Mouse (Mus musculus) T-helper 2 cell (primary cell): ENCODE data around the gene Agfg2.

Experiments
- in situ Hi-C: fragments of 300-600 bp; cut with MboI, MseI; formaldehyde crosslinking; loops from one replicate; pipeline ENCODE4 v1.15.1; 2025; ENCODE audit warnings: high pct_unique_total_duplicates

The Agfg2 gene

DNA sequence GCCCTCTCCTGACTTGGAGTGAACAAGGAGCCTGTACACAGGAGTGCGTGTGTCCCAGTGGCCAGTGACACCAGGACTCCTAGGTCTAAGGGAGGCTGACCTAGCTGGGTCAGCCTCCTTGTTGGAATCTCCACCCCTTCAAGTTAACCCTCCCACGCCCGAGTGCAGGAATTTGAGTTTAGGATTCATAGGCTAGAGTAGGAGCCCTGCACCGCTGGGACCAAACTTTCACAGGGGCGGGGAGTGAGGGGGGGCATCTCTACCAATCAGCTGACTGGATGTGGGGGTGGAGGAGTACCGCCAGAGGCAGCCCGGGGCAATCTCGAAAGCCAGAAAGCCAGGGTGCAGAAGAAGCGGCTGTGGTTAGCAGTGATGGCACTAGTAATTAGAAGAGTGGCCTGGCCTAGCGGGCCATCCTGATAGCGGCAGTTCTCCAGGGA, 38.9 kb downstream of the Agfg2 start, which contains the start of gene Irs3:
Irs3 (minus strand) TSS at position 63 of the 440 bp plus-strand sequence.
- in situ Hi-C loops = no loop called here

DNA sequence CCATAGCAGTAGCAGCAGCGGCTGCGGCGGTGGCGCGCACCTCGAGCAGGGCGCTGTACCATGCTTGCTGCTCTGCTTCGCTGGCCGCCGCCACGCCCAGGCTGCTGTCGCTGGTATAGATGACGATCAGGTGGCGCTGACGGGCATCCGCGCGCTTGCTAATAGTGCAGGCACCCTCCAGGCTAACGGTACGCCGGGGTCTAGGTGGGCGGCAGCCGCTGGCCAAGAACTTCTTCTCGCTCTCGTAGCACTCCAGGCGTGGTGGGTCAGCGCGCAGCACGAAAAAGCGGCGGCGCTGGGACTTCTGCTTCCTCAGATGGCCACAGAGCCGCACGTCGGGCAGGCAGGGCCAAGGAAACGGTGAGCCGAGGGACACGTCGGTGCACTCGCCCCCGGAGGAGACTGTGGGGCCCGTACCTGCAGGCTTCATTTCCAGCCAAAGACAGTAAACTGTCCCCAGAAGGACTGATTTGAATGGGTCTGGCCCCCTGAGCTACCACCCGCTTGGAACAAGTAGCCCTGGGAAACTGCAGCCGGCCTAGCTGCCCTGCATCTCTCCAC, 39.4 kb downstream of the Agfg2 start:
- in situ Hi-C loops = no loop called here

DNA sequence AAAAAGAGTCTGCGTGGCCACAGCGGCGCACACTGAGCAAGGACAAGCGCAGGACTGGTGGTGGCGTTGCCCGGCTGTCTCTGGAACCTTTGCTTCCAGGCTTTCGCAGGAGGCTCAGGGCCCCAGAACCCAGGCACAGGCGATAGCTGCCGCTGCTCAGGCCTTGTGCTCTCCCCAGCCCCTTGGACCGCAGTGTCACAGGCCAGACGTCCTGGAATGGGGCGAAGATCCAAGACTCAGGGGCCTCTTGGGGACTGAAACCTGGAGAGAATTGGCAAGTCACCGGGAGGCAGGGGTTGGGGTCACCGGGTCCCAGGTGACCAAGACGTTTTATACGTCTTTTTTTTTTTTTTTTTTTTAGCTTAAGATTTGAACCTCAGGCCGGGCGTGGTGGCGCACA, 40.0 kb downstream of the Agfg2 start:
- in situ Hi-C loops = loop anchor here (5.0 kb wide), 1 partner anchor 42 kb away; the partner anchor contains the start of gene Mospd3

DNA sequence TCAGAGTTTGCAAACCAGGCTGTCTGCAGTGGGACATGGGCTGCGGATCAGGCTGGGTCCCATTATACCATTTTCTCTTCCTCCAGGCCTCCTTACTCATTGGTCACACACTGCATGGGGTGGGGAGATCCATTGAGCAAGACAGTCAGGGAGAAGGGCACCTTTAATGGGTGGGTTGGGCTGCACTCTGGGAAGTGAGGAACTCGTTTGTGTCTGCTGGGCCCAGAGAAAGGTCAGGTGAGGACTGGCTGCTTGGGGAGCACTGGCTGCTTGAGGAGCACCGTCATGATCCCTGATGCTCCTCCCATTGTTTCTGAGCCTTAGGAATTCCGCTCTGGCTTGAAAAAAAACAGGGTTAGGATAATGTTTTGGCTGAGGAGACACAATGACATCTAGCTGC, 41.6 kb downstream of the Agfg2 start:
- in situ Hi-C loops = loop anchor here (5.0 kb wide), 1 partner anchor 41 kb away; the partner anchor contains the start of gene Mospd3

DNA sequence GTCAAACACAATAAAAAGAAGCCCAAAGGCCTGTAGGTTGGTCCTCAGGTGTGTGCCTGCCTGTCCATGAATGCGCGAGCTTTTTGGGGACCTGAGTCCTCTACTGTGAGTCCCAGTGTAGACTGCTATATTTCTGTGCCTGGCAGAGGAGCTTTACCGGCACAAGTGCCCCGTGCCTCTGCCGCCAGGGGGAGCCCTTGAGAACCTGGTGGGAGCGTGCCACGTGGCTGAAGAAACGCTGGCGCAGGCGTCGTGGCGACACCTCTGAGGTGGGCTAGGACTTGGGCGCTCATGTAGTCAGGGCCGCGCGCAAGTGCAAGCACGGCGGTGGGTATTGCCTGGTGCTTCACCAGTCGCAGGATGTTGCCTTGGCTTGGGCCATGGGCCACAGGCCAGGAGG, 43.5 kb downstream of the Agfg2 start, which contains the start of gene Sap25:
Sap25 (plus strand) TSS at position 281 of the 400 bp plus-strand sequence.
- in situ Hi-C loops = loop anchor here (5.0 kb wide), 1 partner anchor 39 kb away; the partner anchor contains the start of gene Mospd3

DNA sequence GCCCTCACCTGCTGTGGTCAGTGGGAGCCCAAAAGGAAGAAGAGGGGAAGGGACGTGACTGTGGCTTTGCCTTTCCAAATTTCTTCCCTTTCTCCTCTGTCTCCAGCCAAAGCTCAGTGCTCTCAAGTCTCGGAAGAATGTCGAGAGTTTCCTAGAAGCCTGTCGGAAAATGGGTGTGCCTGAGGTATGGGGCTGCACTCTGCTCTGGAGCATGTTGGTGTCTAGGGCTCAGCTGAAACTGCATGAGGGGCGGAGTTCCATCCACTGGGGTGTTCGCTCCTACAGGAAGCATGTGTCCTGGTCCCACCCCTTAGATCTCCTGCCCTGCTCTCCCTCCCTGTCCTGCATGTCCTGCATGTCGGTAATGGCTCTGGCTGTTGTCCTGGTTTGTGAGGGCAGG, 45.1 kb downstream of the Agfg2 start:
- in situ Hi-C loops = no loop called here

DNA sequence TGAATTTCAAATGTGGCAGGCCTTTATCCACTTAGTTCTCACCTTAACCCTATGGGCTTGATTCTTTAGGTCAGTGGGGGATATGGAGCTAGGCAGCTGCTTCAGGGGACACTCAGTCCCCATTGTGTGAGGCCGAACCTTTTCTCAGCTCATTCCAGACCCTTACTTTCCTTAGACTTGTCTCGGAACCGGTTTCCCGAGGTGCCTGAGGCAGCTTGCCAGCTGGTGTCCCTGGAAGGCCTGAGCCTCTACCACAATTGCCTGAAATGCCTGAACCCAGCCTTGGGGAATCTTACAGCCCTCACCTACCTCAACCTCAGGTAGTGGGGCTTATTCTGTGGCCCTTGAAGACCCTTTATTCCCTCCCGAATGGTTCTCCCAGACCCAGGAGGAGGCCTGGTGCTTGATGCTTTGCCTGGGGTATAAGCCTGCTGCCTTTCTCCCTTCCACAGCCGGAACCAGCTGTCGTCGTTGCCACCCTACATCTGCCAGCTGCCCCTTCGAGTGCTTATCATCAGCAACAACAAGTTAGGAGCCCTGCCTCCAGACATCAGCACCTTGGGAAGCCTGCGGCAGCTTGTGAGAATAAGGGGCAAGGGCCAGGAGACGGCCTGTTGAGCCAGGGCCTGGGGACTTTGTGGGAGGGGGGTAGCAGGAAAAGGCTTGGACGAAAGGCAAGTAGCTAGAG, 51.0 kb downstream of the Agfg2 start:
- in situ Hi-C loops = no loop called here

DNA sequence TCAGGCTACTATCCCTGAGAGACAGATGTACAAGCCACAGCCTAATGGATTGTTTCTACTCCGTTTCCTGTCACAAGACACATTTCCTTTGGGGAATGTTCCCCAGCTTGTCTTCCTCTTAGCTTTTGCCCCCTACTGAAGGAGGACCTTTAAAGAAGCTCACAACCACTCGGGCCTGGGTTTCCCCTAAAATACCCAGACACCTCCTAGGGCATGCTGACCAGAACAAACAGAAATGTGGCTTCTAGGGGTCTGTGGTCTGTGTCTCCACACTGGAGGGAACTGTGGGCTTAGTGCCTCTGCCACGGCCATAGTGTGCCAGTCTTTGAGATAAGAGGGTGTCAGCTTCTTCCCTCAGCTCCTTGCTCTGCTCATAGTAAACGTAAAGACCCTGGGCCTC, 52.9 kb downstream of the Agfg2 start:
- in situ Hi-C loops = no loop called here

DNA sequence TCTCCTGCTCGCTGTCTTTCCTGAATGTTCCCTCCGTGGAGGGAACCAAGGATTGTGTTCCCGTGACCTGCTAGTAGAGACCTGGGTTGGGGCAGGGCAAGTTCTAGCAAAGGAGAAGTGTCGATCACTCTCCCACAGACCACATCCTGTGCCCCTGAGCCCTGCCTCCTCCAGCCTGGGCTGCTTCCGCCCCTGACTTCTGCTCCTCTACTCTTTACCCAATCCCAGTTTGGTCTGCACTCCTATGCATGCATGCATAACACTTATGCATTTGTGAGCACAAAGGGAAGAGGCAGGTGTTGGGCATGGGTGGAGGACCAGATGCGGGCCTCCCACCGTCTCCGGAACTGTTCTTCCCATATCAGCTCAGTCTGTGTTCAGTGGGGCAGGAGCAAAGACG, 53.4 kb downstream of the Agfg2 start:
- in situ Hi-C loops = no loop called here

DNA sequence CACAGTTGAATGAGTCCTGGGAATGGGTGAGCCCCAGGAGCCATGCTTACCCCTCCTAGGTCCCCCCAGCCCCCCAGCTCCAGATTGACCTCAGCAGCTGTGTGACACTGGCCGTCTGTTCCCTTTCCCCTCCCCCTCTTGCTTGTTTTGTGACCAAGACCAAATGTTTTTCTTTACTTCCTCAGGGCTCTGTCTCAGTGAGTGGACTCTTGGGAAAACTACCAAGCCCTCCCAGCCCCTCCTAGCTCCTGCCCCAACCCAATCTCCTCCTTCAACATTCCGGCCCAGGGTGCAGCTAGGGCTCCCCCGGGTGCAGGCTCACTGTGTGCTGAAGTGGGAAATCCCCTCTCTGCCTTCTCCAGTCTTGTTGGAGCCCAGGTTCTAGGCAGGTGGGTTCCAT, 53.9 kb downstream of the Agfg2 start:
- in situ Hi-C loops = no loop called here

DNA sequence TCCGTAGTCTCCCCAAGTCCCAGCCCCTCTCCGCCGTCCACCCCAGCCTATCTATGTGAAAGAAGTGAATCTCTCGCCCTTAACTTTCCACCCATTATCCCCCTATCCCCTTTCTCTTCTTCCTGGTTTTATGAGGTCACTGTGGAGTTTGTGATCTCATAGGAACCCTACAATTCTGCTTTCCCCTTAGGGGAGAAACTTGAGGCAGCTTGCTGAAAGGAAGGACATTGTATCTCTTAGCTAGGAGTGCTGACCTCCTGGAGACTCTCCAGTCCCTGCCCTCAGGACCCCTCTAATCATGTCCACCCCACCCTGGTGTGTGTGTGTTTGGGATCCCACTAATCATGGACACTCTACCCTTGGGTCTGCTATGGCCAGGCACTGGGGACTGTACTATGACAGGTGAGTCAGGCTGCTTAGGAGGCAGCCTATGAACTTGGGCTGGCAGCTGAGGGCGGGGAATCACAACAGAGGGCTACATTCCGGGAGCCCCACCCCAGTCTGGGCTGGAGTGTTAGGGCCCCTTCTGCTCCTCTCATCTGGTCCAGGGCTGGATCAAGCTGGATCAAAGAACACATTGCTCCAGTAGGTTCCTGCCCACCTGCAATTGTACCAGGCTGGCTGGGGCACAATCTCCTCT, 54.5 kb downstream of the Agfg2 start:
- in situ Hi-C loops = no loop called here

DNA sequence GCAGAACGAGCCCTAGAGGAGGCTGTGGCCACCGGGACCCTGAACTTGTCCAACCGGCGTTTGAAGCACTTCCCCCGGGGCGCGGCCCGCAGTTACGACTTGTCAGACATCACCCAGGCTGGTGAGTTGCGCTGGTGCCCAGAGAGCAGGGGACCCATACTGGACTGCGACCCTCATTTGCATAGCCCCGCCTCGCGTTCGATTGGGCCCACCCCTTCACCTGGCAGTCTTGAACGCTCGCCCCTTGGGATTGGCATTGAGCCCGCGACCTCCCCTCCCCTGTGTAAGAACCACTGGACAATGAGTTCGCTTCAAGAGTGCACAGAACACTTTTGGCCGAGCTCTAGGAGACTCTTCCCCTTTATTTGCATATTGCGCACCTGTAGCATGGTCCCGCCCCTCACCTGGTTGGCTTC, 55.2 kb downstream of the Agfg2 start:
- in situ Hi-C loops = no loop called here

DNA sequence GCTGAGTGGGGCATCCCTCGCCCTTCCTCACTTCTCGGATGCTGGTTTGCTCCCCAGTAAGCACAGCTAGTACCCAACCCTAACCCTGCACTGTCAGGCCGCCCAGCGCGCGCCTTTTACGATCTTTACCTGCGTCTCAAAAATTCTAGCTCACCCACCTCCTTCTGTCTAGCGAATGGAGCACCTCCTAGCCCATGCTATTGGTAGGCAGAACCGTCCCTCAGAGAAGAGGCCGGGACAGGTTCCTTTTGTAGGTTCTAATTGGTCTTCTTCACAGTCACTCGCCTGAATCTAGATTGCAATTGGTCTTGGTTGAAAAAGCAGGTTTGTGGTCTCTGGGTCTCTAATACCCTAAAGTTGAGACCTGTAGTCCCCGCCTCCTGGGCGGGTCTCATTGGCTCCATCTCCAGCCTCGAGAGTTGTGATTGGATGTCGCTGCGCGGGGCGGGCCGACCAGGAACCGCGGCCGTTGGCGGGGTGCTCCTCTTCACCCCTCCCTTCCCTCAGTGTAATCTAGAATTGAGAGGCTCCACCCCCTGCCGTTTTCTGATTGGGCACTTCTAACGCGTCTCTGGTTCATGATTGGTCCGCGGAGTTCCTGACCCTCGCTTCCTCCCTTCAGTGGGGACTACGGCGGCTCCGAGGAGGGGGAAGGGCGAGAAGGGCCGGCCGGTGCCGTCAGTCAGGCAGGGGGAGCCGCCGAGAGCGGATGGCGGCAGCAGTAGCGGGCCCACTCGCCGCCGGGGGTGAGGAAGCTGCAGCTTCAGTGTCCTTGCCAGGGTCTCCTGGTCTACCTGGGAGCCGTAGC, 55.8 kb downstream of the Agfg2 start, which contains the start of the genes Fbxo24, Lrch4 and Gm20605:
Fbxo24 (minus strand) TSS at position 505 of the 808 bp plus-strand sequence.
Lrch4 (plus strand) TSS at position 624 of the 808 bp plus-strand sequence.
Gm20605 (plus strand) TSS at position 678 of the 808 bp plus-strand sequence.
- in situ Hi-C loops = no loop called here

DNA sequence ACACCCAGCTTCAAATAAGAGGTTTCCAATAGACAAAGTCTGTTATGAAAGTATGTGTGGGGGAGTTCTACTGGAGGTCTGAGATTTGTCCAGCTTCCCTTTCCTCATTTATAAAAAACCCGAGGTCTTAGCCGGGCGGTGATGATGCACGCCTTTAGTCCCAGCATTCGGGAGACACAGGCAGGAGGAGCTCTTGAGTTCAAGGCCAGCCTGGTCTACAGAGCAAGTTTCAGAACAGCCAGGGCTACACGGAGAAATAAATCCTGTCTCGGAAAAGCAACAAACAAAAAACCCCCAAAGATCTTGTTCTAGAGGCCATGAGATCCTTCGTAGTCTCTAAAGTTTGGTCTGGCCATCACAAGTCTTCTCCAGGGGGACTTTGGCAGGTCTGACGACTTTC, 56.5 kb downstream of the Agfg2 start:
- in situ Hi-C loops = no loop called here

DNA sequence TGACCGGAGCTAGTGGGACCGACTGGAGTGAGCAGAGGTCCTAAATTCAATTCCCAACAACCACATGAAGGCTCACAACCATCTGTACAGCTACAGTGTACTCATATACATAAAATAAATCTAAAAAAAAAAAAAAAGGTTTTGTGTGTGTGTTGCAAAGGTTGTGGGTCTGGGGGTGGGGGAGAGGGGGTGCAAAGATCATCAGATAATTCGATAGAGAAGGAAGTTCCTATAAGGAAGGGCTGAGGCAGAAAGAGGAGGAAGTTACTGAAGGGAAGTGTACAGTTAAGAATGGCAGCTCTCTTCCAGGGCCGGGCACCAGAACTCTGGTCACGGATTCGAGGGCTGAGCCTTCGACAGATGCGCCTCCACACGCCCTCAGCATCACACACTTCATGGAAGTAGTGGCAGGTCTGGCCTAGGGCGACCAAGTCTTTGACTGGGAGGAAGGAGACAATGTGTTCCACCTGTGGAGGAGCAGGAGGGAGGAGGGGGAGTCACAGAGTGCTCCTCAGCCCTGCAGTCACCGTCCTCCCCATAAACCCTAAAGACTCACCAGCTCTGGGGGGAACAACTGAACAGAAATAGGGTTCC, 60.5 kb downstream of the Agfg2 start:
- in situ Hi-C loops = loop anchor here (25.0 kb wide), 1 partner anchor 1638 kb away; the partner anchor contains the start of gene Get4

DNA sequence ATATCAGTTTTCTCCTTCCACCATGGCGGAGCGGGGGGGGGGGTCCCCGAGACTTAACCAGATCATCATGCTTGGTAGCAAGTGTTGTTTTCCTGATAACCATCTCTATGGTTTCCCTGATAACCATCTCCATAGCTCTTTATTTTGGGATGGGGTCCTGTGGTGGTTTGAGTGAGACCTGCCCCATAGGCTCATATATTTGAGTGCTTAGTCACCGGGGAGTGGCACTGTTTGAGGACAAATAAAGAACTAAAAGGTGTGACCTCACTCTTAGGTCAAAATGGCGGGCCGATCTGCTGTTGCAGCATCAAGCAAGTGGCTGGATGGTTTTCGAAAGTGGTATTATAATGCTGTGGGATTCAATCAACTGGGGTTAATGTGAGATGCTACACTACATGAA, 69.2 kb downstream of the Agfg2 start:
- in situ Hi-C loops = loop anchor here (25.0 kb wide), 1 partner anchor 1647 kb away; the partner anchor contains the start of gene Get4

DNA sequence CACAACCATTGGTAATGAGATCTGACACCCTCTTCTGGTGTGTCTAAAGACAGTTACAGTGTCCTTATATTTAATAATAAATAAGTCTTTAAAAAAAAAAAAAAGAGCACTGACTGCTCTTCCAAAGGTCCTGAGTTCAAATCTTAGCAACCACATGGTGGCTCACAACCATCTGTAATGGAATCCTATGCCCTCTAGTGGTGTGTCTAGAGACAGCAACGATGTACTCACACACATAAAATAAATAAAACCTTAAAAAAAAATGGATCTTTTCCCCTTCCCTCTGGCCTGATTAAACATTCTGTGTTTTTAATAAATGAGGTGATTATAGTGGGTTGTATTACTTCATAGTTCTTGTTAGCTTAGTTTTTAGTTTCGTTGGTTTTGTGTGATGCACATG, 69.6 kb downstream of the Agfg2 start:
- in situ Hi-C loops = loop anchor here (25.0 kb wide), 1 partner anchor 1647 kb away; the partner anchor contains the start of gene Get4

DNA sequence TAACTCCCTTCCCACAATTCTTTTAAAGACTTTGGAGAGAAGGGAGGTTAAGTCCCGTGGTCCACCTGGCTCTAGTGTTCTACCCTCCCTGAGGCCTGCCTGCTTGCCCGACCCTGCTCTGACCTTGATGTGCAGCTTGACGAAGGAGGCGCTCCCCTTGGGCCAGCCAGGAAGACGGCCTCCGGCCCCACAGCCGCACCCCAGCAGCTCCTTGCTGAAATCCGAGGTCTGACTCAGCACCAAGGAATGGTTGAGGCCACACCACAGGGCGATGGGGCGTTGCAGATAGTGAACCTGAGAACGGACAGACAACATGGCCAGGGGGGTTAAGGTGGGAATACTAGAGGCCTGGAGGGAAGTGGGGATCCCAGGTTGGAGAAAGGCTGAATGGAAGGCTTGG, 71.0 kb downstream of the Agfg2 start, which contains the start of gene Pcolce:
Pcolce (minus strand) TSS at position 235 of the 400 bp plus-strand sequence.
- in situ Hi-C loops = loop anchor here (25.0 kb wide), 1 partner anchor 1649 kb away; the partner anchor contains the start of gene Get4

DNA sequence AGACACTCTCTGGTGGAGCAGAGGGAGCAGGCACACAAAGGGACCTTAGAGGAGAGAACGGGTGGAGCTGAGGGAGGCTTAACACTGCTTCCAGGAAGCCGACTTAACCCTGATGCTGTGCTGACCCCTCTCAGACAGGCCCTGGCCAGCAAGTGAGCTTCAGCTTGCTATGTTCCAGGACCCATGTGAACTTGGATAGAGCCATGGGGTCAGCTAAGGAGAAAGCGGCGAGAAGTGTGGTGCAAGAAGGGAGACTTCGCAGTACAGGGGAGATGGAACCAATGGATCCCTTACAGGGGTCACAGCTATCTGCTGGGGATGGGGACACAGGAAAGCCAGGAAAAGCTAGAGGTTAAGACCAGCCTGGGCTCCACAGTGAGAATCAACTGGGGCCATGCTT, 71.5 kb downstream of the Agfg2 start:
- in situ Hi-C loops = loop anchor here (25.0 kb wide), 1 partner anchor 1649 kb away; the partner anchor contains the start of gene Get4

DNA sequence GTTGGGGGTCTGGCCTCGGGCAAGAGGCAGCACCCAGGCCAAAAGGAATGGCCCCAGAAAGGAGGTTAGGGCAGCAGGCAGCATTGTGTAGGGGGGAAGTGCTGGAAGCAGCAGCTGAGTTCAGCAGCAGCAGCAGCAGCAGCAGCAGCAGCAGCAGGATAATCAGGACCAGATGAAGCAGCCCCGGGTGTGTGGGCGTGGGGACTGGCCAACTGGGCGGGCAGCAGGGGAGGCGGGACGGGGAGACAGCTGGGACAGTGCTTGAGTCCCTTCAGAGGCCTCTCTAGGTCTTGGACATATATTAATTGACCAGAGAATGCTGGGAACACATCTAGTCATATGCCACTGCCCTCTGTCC, 73.3 kb downstream of the Agfg2 start:
- in situ Hi-C loops = loop anchor here (25.0 kb wide), 1 partner anchor 1651 kb away; the partner anchor contains the start of gene Get4
